Mouse (Mus musculus) frontal cortex, postnatal 10 days (tissue): Measurements from ENCODE around the gene Disp2.

Experiments
- DNase-seq, 2 experiments: peaks; one replicate each; pipeline ENCODE4 v3.0.0; 2022; ENCODE audit warnings: low spot score in 2 of 2, mixed read lengths in 1 of 2

Gene Disp2

DNA sequence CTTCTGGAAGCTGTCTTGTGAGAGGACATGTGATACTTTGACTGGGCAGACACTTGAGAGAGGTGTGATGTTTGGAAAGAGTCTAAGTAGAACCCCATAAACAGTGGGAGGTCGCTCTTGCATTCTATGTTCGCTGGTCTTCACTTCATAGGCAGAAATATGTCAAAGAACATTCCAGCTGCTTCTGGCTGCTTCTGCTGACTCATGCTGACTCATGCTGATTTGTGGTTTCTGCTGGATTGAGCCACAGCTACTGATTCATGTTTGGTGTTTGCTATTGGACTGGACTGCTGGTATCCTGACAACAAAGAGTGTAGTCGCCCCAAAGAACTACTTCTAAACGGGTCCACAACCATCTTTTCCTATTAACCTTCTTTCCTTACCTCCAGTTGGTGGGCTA, 62.3 kb downstream of the Disp2 start:
- DNase-seq: no peak

DNA sequence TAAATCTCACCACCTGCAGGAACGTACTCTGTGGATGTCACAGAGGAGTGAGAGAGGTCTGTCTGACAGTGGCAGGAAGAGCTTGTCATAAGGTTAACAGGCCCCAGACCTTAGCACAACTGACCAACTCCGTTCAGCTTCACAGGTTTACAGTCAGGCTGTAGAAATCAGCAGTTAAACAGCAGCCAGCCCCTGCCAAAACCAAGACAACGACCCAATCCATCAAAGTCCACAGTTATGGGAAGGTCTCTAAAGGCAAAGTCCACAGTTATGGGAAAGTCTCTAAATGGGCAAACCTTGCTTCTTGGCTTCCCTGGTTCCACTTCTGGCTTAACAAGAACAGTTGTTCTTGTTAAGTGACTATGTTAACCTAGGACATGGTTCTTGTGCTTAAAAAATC, 64.9 kb downstream of the Disp2 start:
- no peak for DNase-seq

DNA sequence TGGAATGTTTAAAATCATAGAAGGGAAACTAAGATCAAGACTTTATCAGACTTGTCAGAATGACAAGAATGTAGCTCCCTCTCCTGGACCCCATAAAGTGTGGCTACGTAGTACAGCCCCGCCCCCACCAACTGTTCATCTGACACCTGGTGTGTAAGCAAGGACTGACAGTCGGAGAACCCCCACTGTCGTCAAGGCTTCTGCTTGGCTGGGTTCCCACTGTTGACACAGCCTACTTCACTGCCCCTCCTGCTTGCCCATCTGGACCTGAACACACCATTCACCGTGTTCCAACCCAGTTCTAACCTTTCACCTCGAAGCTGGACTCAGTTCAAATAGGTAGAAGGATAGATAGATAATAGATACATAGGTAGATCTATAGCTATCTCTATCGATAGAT, 66.7 kb downstream of the Disp2 start:
- DNase-seq: no peak

DNA sequence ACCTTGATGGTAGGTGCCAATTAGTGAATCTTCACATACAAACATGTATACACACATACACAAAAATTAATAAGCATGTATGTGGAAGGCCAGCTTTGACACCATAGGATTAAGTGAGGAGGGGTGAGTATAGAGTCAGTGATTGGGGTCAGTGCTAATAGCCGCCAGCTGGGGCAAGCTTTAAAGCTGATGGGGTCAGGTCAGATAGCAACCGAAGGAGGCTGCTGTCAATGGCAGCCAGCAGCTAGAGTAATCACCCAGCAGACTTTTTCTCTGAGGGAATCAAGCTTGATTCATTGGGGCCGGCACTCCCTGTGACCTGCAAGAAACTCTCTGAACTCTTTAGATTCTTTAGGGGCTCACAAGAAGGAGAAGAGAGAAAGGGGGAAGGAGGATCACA, 72.2 kb downstream of the Disp2 start:
- DNase-seq: no peak
